Mouse (Mus musculus) kidney, adult 8-10 months (tissue): ENCODE measurements around the gene D630045J12Rik.

Source experiments
- DNase-seq, 2 experiments: peaks; one replicate each; pipeline ENCODE4 v3.0.0; 2022

The D630045J12Rik gene

GRCm38 (mm10) chr6:38186312-38186950 lies 67.4 kb downstream of the D630045J12Rik start:
- no peak for DNase-seq

- no peak for DNase-seq
These were observed 69.0 kb downstream of the D630045J12Rik start for GRCm38 (mm10) chr6:38184791-38185190.

- no peak for DNase-seq
These were observed 72.0 kb downstream of the D630045J12Rik start for GRCm38 (mm10) chr6:38181756-38182318.

- DNase-seq = no peak
These were observed 73.1 kb downstream of the D630045J12Rik start for GRCm38 (mm10) chr6:38180669-38181068.

- no peak for DNase-seq
These were observed 88.4 kb downstream of the D630045J12Rik start for GRCm38 (mm10) chr6:38165385-38165784.

- DNase-seq = no peak
These were observed 89.1 kb downstream of the D630045J12Rik start for GRCm38 (mm10) chr6:38164705-38165104.

GRCm38 (mm10) chr6:38162825-38163504 lies 90.8 kb downstream of the D630045J12Rik start:
- DNase-seq = no peak

GRCm38 (mm10) chr6:38160556-38160955 lies 93.3 kb downstream of the D630045J12Rik start:
- DNase-seq = no peak

- DNase-seq = peak; percentile 81 to 93
These were observed 93.7 kb downstream of the D630045J12Rik start for GRCm38 (mm10) chr6:38160102-38160501.

- DNase-seq = no peak
These were observed 94.2 kb downstream of the D630045J12Rik start for GRCm38 (mm10) chr6:38159576-38159975.

- no peak for DNase-seq
These were observed 95.9 kb downstream of the D630045J12Rik start for GRCm38 (mm10) chr6:38157925-38158324.

GRCm38 (mm10) chr6:38156204-38156603 lies 97.6 kb downstream of the D630045J12Rik start:
- no peak for DNase-seq

- DNase-seq = no peak
These were observed 101.5 kb downstream of the D630045J12Rik start for GRCm38 (mm10) chr6:38152305-38152704.

GRCm38 (mm10) chr6:38149483-38149882 lies 104.3 kb downstream of the D630045J12Rik start:
- DNase-seq = no peak

GRCm38 (mm10) chr6:38148626-38149025 lies 105.2 kb downstream of the D630045J12Rik start:
- DNase-seq = no peak

GRCm38 (mm10) chr6:38147301-38147700 lies 106.5 kb downstream of the D630045J12Rik start:
- DNase-seq = peak; percentile 67 to 68

- peak in 1 of 2 experiments; percentile 60 for DNase-seq
These were observed 108.2 kb downstream of the D630045J12Rik start for GRCm38 (mm10) chr6:38145463-38146065.

GRCm38 (mm10) chr6:38144161-38144998 lies 109.4 kb downstream of the D630045J12Rik start:
- DNase-seq = peak; percentile 77 to 85

- DNase-seq = peak in 1 of 2 experiments; percentile 58
These were observed 113.4 kb downstream of the D630045J12Rik start for GRCm38 (mm10) chr6:38140402-38140801.

- no peak for DNase-seq
These were observed 114.7 kb downstream of the D630045J12Rik start for GRCm38 (mm10) chr6:38139086-38139485.

GRCm38 (mm10) chr6:38134806-38135559 lies 118.8 kb downstream of the D630045J12Rik start:
- no peak for DNase-seq

- DNase-seq = peak; percentile 58 to 71
These were observed 122.0 kb downstream of the D630045J12Rik start for GRCm38 (mm10) chr6:38131801-38132231.
